Mouse (Mus musculus): ENCODE results near the gene Bricd5.
"Not testable (repeated sequence)": the region's sequence is repeated elsewhere in the genome, so short reads cannot be mapped to it uniquely, and the experiment has no call there.

Gene Bricd5

DNA sequence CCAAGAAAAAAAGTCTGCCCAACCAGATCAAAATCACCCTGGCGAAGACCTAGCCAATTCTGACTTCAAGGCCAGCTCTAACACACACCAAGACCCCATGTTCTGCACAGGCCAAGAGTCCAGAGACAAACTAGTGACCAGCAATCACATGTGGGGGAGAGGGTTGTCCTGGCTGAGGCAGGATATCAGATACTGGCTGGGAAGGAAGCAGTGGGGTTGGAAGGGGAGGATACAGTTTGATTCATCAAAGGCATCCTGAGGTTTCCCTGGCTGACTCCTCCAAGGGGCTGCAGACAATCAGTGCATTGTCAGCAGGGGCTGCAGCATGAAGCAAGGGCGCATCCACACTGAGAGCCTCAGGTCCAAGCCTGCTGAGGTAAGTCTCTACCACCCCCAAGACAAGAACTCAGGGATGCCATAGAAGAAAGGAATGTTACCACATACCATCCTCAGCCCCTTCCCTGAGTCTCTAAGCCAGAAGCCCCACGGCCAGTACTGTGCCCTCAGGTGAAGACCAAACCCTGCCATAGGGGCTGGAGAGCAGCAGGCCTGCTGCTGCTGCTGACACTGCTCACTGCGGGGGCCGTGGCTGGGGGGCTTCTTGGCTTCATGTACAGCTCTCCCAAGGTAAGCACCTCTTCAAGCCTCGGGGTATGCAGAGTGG lies at the start of gene Bricd5:
Gene Bricd5 (plus strand): TSS at position 273 of the 664 bp plus-strand sequence.
- no peak for DNase-seq (ENCODE audit: low spot score)

DNA sequence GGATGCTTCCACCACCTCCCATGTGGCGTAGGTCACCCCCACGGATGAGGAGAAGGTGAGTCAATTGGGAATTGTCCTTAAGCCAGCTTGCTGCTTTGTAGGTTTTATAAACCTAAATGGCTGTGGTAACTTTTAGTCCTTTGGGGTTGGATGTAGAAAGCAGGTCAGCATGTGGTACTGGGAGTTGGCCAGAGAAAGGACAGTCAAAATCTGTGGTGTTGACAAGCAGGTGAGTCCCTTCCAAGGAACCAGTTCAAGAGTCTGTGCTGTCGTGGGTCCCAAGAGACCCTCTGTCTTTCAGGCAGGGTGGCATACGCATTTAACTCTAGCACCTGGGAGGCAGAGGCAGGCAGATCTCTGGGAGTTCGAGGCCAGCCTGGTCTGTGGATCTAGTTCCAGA lies 49.2 kb upstream of the Bricd5 start:
- DNase-seq (ENCODE audit: low spot score): no peak

DNA sequence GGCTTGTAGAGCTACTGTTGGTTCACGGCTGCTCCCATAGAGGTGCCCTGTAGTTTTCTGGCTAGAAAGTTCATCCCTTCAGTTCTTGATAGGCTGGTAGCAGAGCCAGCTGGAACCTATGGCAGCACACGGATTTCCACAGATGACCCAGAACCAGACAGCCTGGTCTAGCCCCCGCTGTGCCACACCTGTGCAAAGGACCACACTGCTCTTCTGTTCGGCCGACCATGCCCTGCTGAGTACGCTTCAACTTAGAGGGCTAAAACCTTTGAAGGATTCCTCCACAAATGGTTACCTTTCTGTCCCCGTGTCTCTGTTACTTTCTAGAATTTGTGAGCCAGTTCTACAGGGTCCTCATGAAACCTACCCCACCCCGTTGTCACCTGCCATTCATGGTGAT lies 48.4 kb upstream of the Bricd5 start:
- not testable (repeated sequence) for DNase-seq (ENCODE audit: low spot score)

DNA sequence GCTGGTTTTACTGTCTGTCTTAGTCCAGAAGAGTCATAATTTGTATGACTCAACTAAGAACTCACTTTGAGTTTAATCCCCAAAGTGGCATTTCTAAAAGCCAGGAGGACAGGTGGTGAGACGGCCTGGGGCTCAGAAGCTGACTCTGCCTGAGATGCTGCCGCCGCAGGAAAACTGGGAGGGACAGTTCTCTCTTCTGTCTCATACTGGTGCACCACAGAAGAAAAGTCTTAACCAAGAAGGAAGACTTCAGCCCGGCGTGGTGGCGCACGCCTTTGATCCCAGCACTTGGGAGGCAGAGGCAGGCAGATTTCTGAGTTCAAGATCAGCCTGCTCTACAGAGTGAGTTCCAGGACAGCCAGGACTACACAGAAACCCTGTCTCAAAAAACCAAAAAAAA lies 47.8 kb upstream of the Bricd5 start:
- no peak for DNase-seq (ENCODE audit: low spot score)

DNA sequence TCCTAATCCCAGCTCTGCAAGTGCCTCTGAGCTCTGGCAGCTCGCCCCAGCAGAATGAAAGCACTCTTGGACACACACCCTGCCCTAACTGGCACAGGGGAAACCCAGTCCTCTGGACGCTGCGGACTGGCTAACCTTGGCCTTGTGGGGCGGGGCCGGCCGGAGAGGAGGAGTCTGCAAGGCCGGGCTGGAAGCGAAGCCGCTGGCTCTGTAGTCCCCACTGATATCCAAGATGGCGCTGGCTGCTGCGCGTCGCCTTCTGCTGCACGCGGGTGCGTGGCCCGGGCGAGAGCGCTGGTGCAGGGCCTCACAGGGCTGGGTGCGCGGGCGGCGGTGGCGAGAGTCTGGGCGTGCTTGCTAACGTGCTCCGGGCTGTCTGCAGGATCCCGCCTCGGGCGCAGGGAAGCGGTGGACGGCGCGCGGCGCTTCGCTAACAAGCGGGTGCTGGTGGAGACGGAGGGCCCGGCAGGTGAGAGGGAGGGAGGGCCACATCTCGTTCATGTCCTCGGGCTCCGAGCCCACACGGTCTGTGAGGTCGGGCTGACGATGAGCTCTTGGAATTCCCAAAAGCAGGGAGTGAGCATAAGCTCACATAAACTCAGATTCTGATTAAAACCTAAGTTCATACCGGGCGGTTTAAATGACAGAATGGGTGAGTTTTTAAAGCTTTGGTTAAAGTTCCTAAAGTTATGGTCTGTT lies 47.1 kb upstream of the Bricd5 start, which contains the start of gene Eci1:
Gene Eci1 (plus strand): TSS at position 171 of the 699 bp plus-strand sequence.
- peak; percentile 98 for DNase-seq (ENCODE audit: low spot score)

DNA sequence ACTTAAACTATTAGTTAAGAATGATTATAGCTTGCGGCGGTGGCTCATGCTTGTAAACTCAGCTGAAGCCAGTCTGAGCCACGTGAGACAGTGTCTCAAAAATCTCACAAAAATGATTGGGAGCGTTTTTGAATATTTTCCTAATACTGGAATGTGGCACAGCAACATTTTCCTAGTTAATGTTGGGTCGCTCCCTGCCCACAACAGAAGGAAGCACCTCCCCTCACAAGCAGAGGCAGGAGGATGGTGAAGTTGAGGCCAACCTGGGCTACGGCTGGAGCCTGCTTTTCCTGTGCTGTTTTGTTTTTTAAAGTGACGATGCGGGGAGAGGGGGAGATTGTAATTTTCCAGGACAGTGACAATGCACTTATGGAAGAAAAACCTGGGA lies 46.5 kb upstream of the Bricd5 start:
- peak; percentile 32 for DNase-seq (ENCODE audit: low spot score)

DNA sequence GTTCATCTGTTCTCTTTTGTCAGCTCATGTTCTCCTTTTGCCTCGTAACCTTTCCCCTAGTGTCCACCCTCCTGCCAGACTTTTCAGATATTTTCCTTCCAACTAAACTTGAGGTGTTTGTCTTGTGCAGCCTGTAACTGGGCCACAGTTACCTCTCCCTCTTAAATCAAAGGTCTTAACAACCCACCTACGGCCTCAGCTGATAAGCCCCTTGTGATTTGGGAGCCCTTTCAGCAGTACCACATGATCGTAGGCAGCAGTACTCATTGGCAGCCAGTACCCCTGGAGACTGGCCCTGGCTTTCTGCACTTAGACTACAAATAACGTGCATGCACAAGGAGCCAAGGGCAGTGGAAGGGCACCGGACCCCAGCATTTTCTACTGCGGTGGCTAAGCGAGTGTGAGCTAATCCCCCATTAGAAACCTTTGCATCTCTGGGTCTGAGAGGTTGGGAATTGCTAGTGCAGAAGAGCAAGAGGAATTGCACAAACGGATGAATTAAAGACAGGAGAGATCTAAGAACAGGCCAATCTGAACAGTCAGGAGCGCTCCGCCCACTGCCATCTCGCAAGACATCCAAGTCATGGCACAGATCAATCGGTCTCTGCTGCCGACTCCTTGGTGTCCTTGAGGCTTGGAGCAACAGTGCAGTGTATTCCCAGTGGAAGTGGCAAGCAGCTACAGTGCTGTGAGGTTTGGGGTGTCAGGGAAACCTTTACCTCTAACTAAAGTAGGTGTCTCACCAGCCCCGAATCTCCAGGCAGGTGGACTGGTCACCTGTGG lies 44.3 kb upstream of the Bricd5 start:
- DNase-seq (ENCODE audit: low spot score): no peak

DNA sequence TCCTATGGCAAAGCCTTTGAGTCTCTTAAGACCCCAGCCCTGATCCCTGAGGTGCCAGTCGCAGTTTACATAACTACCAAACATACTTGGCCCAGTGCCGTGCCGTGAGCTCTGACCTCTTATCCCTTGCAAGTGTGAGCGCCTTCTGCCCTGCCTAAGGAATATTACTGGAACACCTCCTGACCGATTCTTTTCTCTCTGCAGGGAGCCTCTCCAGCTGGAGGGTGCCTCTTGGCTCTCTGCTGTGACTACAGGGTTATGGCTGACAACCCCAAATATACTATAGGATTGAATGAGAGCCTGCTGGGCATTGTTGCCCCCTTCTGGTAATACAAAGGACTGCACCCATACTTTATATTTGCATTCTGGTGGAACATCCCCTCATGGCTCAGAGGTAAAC lies 36.7 kb upstream of the Bricd5 start:
- DNase-seq (ENCODE audit: low spot score): peak; percentile 69

DNA sequence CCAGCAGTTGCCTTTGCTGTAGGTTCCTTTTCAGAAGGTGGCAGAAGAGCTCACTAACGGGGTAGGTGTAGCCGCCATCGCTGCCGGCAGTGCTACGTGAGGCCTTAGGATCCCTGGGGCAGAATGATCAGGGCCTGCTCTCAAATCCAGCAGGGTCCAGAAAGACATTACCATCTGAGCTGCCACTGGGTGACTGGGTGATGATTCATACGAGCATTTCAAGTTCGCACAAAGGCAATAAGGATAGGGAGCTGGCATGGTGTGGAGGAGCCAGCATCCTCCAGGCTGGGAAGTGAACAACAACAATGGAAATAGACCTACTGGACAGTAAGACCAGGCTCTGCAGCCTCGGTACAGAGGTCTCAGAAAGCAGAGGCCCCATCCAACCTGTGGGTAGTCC lies 33.3 kb upstream of the Bricd5 start:
- no peak for DNase-seq (ENCODE audit: low spot score)

DNA sequence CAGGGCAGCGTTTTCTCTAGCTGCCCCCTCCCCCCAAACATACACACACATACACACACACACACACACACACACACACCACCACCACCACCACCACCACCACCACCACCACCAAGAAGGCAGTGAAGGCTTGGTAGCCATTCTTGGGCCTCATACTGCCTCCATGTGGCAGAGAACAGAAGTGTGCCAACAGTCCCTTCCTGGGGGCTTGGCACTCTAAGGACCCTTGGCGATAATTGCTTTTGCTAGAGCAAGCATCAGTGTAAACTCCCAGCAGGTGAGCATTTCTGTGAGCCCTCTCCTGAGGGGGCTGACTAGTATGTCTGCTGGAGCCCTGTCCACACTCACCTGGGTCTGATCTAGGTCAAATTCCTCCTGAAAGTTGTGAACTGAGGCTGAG lies 32.5 kb upstream of the Bricd5 start:
- DNase-seq (ENCODE audit: low spot score): no peak

DNA sequence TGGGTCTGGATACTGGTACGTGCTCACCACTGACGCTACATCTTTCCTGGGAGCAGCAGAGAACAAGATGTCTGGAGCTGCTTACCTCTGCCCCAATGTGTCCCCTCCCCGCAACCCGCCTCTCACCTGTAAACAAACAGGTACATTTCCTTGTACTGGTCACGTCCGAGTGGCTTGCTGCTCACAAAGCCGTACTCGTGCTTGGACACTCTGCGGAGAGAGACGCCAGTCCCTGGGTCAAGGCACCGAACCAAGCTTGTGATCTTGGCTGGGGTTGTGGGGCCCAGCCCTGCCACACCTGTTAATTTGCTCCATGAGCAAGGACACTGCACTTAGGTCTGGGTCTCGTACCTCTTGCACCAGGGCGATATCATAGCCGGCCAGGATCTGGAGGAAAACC lies 31.6 kb upstream of the Bricd5 start:
- no peak for DNase-seq (ENCODE audit: low spot score)

DNA sequence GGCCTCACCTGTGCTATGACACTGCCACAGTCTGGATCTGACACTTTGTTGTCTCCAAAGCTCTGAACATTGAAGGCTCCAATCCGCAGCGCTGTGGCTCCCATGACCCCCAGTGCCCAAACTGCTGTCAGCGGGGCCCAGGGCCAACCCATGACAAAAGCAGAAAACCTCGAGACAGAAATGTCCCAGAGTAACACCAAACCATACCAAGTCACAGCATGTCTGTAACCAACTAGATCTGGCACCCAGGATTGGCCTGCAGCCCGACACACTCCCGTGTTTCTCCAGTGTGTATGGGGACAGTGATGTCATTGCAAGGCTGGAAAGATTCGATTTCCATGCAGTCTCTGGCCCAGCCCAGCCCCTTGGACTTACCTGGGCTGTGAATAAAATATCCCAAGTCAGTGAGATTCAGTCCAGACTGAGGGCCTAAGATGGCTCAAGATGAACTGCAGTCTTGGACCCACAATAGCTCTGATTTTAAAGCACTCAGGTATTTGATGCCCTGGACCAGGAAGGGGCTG lies 31.0 kb upstream of the Bricd5 start, which contains the start of gene Dnase1l2:
Gene Dnase1l2 (minus strand): TSS at position 474 of the 524 bp plus-strand sequence.
- no peak for DNase-seq (ENCODE audit: low spot score)

DNA sequence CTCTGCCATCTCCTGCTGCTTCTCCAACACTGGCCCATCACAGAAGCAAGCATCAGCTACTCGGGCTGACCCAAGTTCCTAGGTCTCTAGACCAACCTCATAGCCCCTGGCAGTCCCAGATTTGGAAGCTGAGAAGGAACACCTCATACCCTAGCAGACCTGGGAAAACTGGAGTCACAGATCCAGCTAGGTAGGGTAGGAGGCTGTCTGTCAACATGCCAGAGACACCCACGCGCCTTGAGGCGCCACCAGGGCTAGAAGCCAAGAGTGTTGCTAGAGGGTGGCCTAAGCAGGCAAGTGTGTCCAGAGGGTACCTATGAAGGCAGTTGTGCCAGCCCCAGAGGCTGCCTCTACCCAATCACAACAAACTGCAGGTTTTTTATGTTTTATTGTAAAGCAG lies 30.3 kb upstream of the Bricd5 start:
- no peak for DNase-seq (ENCODE audit: low spot score)

DNA sequence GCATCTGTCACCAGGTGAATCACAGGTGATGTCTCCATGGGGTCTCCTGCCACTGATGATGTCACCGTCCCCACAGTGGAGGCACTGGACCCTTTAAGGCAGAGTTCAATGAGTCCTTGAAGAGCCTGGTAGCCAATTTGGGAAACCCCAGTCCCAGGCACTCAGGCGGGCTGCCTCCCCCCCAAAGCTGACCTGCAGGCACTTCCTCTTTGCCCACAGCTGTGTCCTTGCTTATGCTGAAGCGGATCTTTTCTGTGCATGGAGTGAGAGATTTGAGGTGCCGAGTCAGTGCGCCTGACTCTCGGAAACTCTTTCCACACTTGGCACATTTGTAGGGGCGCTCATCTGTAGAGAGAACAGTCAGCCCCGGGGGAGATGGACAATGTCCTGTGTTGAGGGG lies 27.1 kb upstream of the Bricd5 start:
- no peak for DNase-seq (ENCODE audit: low spot score)

DNA sequence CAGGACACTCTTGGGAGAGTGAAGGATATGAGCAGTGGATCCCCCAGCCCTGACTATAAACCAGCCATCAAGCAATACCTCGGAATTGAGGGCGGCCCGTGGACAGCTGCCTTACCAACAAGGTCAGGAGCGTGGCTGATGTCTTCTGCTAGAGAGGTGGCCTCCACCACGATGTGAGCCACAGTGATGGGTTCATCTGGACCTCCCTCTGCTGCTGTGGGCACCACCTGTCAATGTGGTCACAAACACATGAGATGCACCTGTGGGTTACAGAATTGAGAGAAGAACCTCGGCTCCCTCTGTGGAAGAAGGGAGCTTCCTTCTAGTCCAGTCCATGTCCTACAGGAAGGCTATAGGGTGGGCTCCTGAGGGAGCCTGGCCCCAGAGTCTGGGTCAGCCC lies 24.2 kb upstream of the Bricd5 start:
- no peak for DNase-seq (ENCODE audit: low spot score)

DNA sequence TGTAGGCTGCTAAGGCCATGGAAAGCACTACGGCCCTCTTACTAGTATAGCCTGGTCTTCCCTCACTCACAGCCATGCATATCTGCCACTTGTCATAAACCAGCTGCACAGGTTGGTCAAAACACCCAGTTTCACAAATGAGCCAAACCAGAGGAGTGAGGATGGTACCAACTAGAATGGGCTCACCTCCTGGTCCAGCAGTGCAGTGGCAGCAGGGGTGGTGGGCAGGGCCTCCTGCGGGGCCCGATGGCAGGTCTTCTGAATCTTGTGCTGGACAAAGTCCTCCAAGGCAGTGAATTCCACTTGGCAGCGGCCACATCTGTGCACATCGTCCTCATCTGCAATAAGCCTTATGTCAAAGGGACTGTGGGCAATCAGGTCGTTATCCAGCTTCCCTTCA lies 22.5 kb upstream of the Bricd5 start:
- no peak for DNase-seq (ENCODE audit: low spot score)

DNA sequence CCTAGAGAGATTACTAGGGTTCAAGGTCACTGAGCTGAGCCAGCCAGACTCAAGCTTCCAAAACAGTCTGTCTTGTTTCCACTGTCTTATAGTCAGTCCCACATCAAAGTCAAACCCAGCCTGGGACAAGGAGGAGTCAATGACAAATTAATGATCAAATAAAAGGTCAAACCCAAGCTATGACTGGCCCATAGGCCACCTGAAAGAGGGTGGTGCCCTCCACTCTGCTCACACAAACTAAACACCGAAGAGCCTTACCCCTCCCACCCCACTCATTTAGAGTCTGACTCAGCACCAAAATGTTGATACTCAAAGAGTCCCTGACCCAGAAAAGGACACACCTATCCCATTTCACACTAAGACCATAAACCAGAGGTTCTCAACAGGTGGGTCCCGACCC lies 20.3 kb upstream of the Bricd5 start:
- no peak for DNase-seq (ENCODE audit: low spot score)

DNA sequence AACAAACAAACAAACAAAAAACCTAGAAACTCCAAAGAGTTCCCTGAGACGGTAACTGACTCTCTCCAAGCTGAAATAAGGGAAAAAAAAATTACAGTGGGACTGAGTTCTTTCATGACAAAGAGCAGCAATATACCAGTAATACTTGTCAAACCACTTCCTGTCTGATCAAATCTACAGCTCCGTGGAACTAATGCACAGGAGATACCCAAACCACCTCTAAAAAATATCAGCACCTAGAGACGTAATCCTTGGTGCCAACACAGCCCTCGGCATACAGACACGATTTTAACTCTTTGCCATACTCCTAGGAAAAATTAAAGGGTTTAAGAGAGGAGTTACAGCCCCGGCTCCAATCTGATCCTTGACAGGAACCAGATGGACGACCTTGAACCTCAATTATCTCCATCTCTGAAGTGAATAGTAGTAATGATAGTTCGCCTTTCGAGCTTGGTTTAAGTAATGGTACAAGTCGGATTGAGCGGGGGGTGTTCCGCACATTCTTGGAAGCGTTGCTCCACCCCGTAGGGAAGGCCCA lies 19.4 kb upstream of the Bricd5 start:
- no peak for DNase-seq (ENCODE audit: low spot score)

DNA sequence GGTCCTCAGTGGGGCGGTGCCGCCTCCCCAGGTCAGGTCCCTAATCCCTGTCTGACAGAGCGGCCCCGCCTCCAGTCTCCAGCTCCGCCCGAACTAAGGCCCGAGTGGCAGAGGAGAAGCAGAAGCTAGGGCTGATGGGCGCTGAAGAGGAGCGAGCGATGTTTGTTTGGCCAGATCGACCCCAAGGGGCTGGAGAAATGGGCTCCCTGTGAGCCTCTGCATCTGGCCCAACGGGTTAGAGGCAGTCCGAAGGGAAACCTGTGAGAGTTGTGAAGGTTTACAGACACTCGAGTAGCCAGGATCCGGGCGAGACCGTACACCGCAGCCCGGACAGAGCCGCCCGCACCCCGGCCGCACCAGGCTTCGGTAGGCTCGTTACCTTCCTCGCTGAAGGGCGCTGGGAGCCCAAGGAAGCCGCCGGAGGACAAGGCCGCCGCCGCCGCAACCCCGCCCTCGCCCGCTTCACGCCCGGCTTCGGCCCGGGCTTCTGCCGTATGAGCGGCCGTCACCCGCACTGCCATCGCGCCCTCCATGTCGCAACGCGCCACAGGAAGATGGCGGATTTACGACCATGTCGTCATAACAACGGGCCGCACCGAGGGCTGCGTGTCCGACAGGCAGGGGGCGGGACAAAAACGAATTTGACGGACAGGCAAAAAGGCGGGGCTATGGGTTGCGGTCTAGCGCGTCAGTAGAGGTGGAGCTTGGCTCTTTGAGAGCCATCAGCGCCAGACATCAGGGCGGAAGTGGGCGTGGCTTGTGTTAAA lies 18.7 kb upstream of the Bricd5 start:
- peak; percentile 99 for DNase-seq (ENCODE audit: low spot score)

DNA sequence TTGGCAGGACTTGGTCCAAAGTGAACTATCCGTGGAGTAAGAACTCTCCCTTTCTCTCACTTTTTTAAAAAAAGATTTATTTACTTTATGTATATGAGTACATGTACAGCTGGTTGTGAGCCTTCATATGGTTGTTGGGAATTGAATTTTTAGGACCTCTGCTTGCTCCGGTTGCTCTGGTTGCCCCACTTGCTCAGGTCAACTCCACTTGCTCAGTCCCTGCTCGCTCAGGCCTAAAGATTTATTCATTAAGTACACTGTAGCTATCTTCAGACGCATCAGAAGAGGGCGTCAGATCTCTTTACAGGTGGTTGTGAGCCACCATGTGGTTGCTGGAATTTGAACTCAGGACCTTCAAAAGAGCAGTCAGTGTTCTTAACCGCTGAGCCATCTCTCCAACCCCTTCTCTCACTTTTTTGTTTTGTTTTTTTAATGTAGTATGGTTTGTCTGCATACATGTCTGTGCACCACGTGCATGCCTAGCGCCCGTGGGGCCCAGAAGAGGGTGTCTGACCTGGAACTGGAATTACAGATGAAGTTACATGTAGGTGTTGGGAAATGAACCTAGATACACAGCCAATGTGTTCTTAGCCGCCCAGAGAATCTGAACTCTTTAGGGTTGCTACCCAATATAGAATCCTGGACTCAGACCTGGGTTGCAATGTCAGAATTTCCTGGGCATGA lies 18.0 kb upstream of the Bricd5 start:
- not testable (repeated sequence) for DNase-seq (ENCODE audit: low spot score)

DNA sequence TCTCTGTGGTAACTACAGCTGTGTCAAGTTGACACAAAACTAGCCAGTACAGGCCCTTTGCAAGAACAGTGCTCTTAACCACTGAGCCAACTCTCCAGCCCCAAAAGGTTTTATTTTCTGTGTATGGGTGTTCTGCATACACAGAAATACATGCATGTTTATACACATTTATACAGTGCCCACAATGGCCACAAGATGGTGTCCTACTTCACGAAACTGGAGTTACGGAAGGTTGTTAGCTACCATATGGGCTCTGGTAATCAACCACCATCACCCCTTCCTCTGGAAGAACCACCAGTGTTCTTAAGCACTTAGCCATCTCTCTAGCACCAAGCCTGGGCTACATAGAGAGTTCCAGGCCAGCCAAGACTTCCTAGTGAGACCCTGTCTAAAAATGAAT lies 12.1 kb upstream of the Bricd5 start:
- DNase-seq (ENCODE audit: low spot score): peak; percentile 80
